Mouse (Mus musculus) kidney, embryonic 14.5 days (tissue): ENCODE results near the gene Gm21887. TPM values are rescaled to one million over a fixed set of nuclear protein-coding genes. Genes with fewer than 3 reads are reported as not detected.
"Not testable (repeated sequence)": the region's sequence is repeated elsewhere in the genome, so short reads cannot be mapped to it uniquely, and the experiment has no call there.

Experiments used
- ATAC-seq: fragments of 200-750 bp; cut with Nextera tagmentation; 2 replicates; pipeline ENCODE4 v1.8.0; 2017; ENCODE audit warnings: moderate number of reproducible peaks, mild to moderate bottlenecking, moderate TSS enrichment, moderate library complexity; ENCODE audit not compliant: low FRiP score, low TSS enrichment
- H3K27ac ChIP-seq: fragments of 300-500 bp; sonication (generic); 2 replicates; pipeline ENCODE4 v1.5.1; 2014; ENCODE audit warnings: low read depth, mild to moderate bottlenecking, low read length, moderate library complexity, mixed read lengths
- H3K27me3 ChIP-seq: fragments of 300-500 bp; sonication (generic); 2 replicates; pipeline ENCODE4 v1.6.1; 2014; ENCODE audit warnings: mild to moderate bottlenecking, low read length; ENCODE audit not compliant: control insufficient read depth, insufficient read depth
- H3K36me3 ChIP-seq: fragments of 300-500 bp; sonication (generic); 2 replicates; pipeline ENCODE4 v1.6.1; 2014; ENCODE audit warnings: low read length, mixed read lengths; ENCODE audit not compliant: control insufficient read depth, insufficient read depth
- H3K4me1 ChIP-seq: fragments of 300-500 bp; sonication (generic); 2 replicates; pipeline ENCODE4 v1.6.1; 2014; ENCODE audit warnings: low read length, mixed read lengths; ENCODE audit not compliant: control insufficient read depth, insufficient read depth
- H3K4me2 ChIP-seq: fragments of 300-500 bp; sonication (generic); replicated peaks from 2 replicates; pipeline ENCODE4 v1.6.1; 2014; ENCODE audit warnings: low read depth, mild to moderate bottlenecking, low read length
- H3K4me3 ChIP-seq: fragments of 300-500 bp; sonication (generic); 2 replicates; pipeline ENCODE4 v1.5.1; 2014; ENCODE audit warnings: mild to moderate bottlenecking, low read length
- H3K9ac ChIP-seq: fragments of 300-500 bp; sonication (generic); 2 replicates; pipeline ENCODE4 v1.6.1; 2014; ENCODE audit warnings: low read depth, mild to moderate bottlenecking, low read length, moderate library complexity
- H3K9me3 ChIP-seq: fragments of 300-500 bp; sonication (generic); 2 replicates; pipeline ENCODE4 v1.6.1; 2016; ENCODE audit warnings: low read length; ENCODE audit not compliant: control insufficient read depth
- WGBS: fragments of 180-500 bp; shearing (Covaris S2); extraction: QIAGEN DNeasy Blood & Tissue Kit; methylation state at CpG from one replicate; pipeline ENCODE4 v1.1.7; 2014; 5-methylcytosine and 5-hydroxymethylcytosine counted together
- polyA plus RNA-seq: library from polyadenylated mRNA; unstranded; fragments of >200 nt; fragmentation: Nextera tagmentation; extraction: Ambion mirVana; gene quantifications from 2 replicates; pipeline ENCODE4 v1.2.1, GENCODE M21; 2014

Gm21887 gene
- polyA plus RNA-seq, 1 experiment from 2014 or later, result 279 TPM

DNA sequence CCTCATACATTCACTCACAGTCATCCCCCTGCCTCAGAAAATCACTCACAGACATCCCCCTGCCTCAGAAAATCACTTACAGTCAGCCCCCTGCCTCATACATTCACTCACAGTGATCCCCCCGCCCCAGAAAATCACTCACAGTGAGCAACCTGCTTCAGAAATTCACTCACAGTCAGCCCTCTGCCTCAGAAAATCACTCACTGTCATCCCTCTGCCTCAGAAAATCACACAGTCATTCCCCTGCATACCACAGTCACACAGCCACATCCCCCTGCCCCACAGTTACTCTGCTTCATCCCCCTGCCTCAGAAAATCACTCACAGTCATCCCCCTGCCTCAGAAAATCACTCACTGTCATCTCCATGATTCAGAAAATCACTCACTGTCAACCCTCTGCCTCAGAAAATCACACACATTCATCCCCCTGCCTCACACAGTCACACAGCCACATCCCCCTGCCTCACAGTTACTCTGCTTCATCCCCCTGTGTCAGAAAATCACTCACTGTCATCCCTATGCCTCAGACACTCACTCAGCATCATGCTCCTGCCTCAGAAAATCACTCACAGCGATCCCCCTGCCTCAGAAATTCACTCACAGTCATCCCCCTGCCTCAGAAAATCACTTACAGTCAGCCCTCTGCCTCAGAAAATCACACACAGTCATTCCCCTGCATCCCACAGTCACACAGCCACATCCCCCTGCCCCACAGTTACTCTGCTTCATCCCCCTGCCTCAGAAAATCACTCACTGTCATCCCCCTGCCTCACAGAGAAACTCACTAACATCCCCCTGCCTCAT, 1.9 kb upstream of the Gm21887 start:
- H3K9me3 ChIP-seq, result peaks cover 41% of the 10 kb centered on the region
- not testable (repeated sequence) for H3K27ac ChIP-seq

DNA sequence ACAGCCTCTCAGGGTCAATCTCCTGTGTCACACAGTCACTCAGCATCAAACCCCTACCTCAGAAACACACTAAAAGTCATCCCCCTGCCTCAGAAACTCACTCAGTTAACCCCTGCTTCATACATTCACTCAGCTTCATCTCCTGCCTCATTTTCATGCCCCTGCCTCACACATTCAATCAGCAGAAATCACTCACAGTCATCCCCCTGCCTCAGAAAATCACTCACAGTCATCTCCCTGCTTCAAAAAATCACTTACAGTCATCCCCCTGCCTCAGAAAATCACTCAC, 1.3 kb upstream of the Gm21887 start:
- not testable (repeated sequence) for H3K9ac ChIP-seq, H3K4me1 ChIP-seq, H3K4me3 ChIP-seq, ATAC-seq, H3K27me3 ChIP-seq, H3K4me2 ChIP-seq, H3K27ac ChIP-seq
- peaks cover 41% of the 10 kb centered on the region for H3K9me3 ChIP-seq
- peaks cover 10% of the 10 kb centered on the region for H3K36me3 ChIP-seq

More for the DNA sequence above, 1.9 kb upstream of the Gm21887 start:
- not testable (repeated sequence) for H3K27me3 ChIP-seq, H3K9ac ChIP-seq, H3K4me2 ChIP-seq, ATAC-seq, H3K4me1 ChIP-seq, H3K4me3 ChIP-seq
- H3K36me3 ChIP-seq, result peaks cover 10% of the 10 kb centered on the region
- WGBS, result 64% methylated on average over 2 of the region's 2 CpGs

DNA sequence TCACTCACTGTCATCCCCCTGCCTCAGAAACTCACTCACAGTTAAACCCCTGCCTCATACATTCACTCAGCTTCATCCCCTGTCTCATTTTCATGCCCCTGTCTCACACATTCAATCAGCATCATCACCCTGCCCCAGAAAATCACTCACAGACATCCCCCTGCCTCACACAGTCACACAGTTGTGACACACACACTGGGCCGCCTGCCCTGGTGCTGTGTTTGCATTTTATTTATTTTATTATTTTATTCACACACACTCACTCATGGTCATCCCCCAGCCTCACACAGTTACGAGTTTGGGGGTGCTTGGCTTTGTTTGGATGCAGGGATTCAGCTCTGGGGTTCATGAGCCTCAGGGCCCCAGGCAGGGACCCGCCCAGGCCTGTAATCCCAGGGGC, 875 bp upstream of the Gm21887 start:
- H3K4me2 ChIP-seq, H3K9ac ChIP-seq, ATAC-seq, H3K4me1 ChIP-seq, H3K27me3 ChIP-seq, H3K27ac ChIP-seq: not testable (repeated sequence)
- peak overlapping the region; percentile 50; the same call in 1 of the 2 replicates for H3K4me3 ChIP-seq
- H3K36me3 ChIP-seq, result peaks cover 10% of the 10 kb centered on the region
- WGBS, result 46% methylated on average over 3 of the region's 3 CpGs
- H3K9me3 ChIP-seq, result peaks cover 41% of the 10 kb centered on the region

DNA sequence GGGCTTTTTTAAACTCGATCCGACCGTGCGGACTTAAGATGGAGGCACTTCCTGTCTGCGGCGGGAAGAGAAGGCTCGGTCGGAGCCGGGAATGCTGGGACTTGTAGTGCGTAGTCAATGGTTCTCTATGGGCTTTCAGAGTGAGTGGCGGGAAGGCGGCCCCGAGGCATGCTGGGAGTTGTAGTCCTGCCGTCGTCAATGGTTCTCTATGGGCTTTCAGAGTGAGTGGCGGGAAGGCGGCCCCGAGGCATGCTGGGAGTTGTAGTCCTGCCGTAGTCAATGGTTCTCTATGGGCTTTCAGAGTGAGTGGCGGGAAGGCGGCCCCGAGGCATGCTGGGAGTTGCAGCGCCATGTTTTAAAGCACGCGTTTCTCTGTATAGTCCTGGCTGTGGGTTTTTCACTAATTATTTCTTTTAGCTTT, 352 bp downstream of the Gm21887 start:
- Histone ChIP-seq H3K4me3 (peak overlapping the region; percentile 50), H3K9ac (peak overlapping the region; percentile 82), H3K27ac (peak overlapping the region; percentile 73), H3K9me3 (peaks cover 41% of the 10 kb centered on the region), H3K36me3 (peaks cover 14% of the 10 kb centered on the region)
- H3K4me2 ChIP-seq, H3K27me3 ChIP-seq, H3K4me1 ChIP-seq: not testable (repeated sequence)
- ATAC-seq, result peak; percentile 97
- 56% methylated on average over 25 of the region's 25 CpGs for WGBS

DNA sequence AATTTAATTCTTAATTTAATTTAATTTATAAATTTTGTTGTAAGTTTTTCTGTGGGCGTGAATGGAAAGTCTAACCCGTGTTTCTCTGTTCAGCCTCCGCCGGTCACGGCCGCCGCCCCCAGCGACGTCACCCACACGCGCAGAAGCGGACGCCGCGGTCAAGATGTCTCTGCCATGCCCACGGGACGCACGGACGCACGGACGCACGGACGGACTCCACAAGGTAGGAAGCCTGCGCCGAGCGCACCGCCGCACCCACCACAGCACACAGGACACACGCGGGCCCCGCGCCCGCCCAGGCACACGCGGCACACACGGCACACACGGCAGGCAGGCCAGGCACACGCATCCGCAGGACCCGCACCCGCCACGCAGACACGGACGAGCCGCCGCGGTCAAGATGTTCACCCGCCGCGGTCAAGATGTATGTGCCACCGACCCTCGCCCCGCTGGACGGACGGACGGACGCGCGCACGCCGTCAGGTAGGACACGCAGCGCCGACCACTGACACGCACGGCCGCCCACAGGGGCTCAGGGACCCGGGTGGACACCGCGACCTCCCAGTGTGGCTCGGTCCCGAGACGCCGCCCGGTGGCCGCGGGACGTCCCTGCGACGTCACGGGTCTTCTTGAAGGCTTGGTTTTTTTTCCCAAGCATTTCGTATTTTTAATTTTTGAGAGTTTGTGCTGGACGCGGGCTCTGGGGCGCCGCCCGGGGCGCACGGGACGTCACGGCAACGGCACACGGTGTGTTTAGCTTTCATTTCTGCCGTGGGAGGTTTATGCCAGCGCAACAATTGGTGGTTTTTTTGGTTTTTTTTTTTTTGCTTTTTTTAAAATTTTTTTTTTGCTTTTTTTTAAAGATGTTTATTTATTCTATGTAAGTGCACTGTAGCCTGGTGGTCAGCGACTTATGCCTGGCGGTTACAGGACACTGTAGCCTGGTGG, 1.4 kb downstream of the Gm21887 start:
- peaks cover 39% of the 10 kb centered on the region for H3K9me3 ChIP-seq
- not testable (repeated sequence) for H3K9ac ChIP-seq, H3K27me3 ChIP-seq, H3K27ac ChIP-seq, H3K4me1 ChIP-seq
- 84% methylated on average over 97 of the region's 97 CpGs for WGBS
- H3K4me2 ChIP-seq, result peak overlapping the region; percentile 27
- H3K4me3 ChIP-seq, result peak overlapping the region; percentile 22
- ATAC-seq, result peak; percentile 45
- peaks cover 14% of the 10 kb centered on the region for H3K36me3 ChIP-seq

DNA sequence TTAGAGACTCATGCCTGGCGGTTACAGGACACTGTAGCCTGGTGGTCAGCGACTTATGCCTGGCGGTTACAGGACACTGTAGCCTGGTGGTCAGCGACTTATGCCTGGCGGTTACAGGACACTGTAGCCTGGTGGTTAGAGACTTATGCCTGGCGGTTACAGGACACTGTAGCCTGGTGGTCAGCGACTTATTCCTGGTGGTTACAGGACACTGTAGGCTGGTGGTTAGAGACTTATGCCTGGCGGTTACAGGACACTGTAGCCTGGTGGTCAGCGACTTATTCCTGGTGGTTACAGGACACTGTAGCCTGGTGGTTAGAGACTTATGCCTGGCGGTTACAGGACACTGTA, 2.0 kb downstream of the Gm21887 start:
- not testable (repeated sequence) for ATAC-seq, H3K4me1 ChIP-seq, H3K27ac ChIP-seq, H3K9ac ChIP-seq, H3K27me3 ChIP-seq, H3K4me2 ChIP-seq
- peaks cover 39% of the 10 kb centered on the region for H3K9me3 ChIP-seq
- WGBS, result 96% methylated on average over 9 of the region's 10 CpGs
- H3K36me3 ChIP-seq, result peaks cover 14% of the 10 kb centered on the region
- H3K4me3 ChIP-seq, result 0 out of 2 replicates have a peak overlapping the region, but pooled peaks have one; percentile 22

DNA sequence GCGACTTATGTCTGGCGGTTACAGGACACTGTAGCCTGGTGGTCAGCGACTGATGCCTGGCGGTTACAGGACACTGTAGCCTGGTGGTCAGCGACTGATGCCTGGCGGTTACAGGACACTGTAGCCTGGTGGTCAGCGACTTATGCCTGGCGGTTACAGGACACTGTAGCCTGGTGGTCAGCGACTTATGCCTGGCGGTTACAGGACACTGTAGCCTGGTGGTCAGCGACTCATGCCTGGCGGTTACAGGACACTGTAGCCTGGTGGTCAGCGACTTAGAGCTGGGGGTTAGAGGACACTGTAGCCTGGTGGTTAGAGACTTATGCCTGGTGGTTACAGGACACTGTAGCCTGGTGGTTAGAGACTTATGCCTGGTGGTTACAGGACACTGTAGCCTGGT, 4.0 kb downstream of the Gm21887 start:
- not testable (repeated sequence) for H3K4me3 ChIP-seq, H3K4me2 ChIP-seq, H3K27ac ChIP-seq, H3K27me3 ChIP-seq, ATAC-seq, H3K9ac ChIP-seq, H3K4me1 ChIP-seq
- 84% methylated on average over 13 of the region's 13 CpGs for WGBS
- peaks cover 28% of the 10 kb centered on the region for H3K9me3 ChIP-seq
- peaks cover 25% of the 10 kb centered on the region for H3K36me3 ChIP-seq

DNA sequence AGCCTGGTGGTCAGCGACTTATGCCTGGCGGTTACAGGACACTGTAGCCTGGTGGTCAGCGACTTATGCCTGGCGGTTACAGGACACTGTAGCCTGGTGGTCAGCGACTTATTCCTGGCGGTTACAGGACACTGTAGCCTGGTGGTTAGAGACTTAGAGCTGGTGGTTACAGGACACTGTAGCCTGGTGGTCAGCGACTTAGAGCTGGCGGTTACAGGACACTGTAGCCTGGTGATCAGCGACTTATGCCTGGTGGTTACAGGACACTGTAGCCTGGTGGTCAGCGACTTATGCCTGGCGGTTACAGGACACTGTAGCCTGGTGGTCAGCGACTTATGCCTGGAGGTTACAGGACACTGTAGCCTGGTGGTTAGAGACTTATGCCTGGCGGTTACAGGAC, 4.6 kb downstream of the Gm21887 start:
- ATAC-seq, result not testable (repeated sequence)
- 95% methylated on average over 13 of the region's 13 CpGs for whole genome bisulfite sequencing

DNA sequence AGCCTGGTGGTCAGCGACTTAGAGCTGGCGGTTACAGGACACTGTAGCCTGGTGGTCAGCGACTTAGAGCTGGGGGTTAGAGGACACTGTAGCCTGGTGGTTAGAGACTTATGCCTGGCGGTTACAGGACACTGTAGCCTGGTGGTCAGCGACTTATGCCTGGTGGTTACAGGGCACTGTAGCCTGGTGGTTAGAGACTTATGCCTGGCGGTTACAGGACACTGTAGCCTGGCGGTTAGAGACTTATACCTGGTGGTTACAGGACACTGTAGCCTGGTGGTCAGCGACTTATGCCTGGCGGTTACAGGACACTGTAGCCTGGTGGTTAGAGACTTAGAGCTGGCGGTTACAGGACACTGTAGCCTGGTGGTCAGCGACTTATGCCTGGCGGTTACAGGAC, 6.4 kb downstream of the Gm21887 start:
- not testable (repeated sequence) for H3K27ac ChIP-seq, H3K4me1 ChIP-seq, H3K9ac ChIP-seq, H3K4me2 ChIP-seq, H3K4me3 ChIP-seq, ATAC-seq, H3K27me3 ChIP-seq
- H3K36me3 ChIP-seq, result peaks cover 44% of the 10 kb centered on the region
- 94% methylated on average over 12 of the region's 12 CpGs for WGBS
- H3K9me3 ChIP-seq, result peaks cover 21% of the 10 kb centered on the region

More for the DNA sequence above, 4.6 kb downstream of the Gm21887 start:
- not testable (repeated sequence) for H3K4me1 ChIP-seq, H3K9ac ChIP-seq, H3K4me2 ChIP-seq, H3K27ac ChIP-seq, H3K4me3 ChIP-seq, H3K27me3 ChIP-seq
- peaks cover 31% of the 10 kb centered on the region for H3K36me3 ChIP-seq
- H3K9me3 ChIP-seq, result peaks cover 28% of the 10 kb centered on the region
